25 mouse cellular contexts compared by ENCODE assay signal in the genomic region with DNA sequence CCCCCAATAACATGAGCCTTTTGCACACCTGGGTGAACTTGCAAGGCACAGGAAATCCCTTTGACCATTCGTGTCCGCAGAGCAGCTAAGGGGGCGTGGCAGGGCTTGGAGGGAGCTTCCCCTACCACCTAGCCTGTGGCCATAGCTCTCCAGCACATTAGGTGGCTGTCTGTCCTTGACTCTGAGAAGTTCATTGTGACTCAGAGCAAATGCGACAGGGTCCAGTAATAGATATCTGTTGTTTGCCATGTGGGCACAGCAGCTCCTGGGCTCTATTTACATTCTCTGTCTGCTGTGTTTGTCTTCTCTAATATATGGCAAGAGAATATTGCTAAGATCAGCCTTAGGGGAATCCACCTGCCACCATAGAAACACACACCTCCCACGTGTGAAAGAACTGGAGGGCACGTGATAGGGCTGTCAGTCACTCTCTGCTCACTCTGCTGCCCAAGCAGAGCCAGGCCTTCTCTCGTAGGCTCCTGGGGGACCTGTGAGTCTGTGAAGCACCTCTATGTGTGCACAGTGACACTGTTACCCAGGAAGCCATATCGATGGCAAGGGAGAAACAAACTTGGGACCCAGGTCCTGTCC.
DNase-seq lines count a peak whose midpoint lies in the region; ATAC-seq and TF ChIP-seq lines count a peak whose summit lies in the region.
"Had no signal": no experiment of that assay in that cellular context is flagged by ENCODE, and none has a peak within 500 bp of the region (broad histone marks: within the 10 kb centered on the region; RNA-seq: fewer than 3 reads in every experiment).

No protein-coding gene starts in this region.

- H3K4me2 ChIP-seq in lung, embryonic 14.5 days: no peak overlapping the region
- no peak overlapping the region for H3K4me2 ChIP-seq in intestine, postnatal 0 days (replicated peaks; ENCODE audit: low read depth)
- no peak overlapping the region for H3K4me2 ChIP-seq in stomach, embryonic 16.5 days (ENCODE audit: low read depth, low read length)
- H3K4me2 ChIP-seq: embryonic facial prominence, embryonic 12.5 days; heart, embryonic 11.5 days; limb, embryonic 12.5 days; liver, embryonic 12.5 days; neural tube, embryonic 15.5 days had no signal

- intact Hi-C loops in left cerebral cortex, postnatal 4 days (cut with DNase I): no loop called here

- H3K27ac ChIP-seq in kidney, adult 2 months (ENCODE audit: insufficient read depth, low read depth, low read length): no peak overlapping the region
- H3K27ac ChIP-seq in lung, embryonic 14.5 days (ENCODE audit: low read depth): peak overlapping the region; percentile 24; the same call in 1 of the 2 replicates
- no peak overlapping the region for H3K27ac ChIP-seq in intestine, postnatal 0 days (ENCODE audit: low read depth, low read length)
- peak overlapping the region; percentile 84 for H3K27ac ChIP-seq in stomach, embryonic 16.5 days (ENCODE audit: low read length)
- H3K27ac ChIP-seq: embryonic facial prominence, embryonic 12.5 days; limb, embryonic 12.5 days; liver, embryonic 12.5 days; macrophage; neural tube, embryonic 15.5 days had no signal

- TF ChIP-seq POLR2A in kidney, adult 2 months (IDR thresholded peaks at IDR 0.05; ENCODE audit: low read depth, low read length): no peak

- 38% methylated on average over 8 of the region's 8 CpGs for WGBS in kidney, adult 2 months
- WGBS in lung, embryonic 14.5 days: 44% methylated on average over 8 of the region's 8 CpGs
- 35% methylated on average over 8 of the region's 8 CpGs for WGBS in intestine, postnatal 0 days
- 44% methylated on average over 8 of the region's 8 CpGs for WGBS in stomach, embryonic 16.5 days

- DNase-seq in kidney, adult 11 months: peak; percentile 42
- no peak for DNase-seq in kidney, adult 2 months
- no peak for DNase-seq in lung, embryonic 14.5 days
- DNase-seq in lung, postnatal 25 days (ENCODE audit: low spot score): no peak
- no peak for DNase-seq in left cerebral cortex, postnatal 4 days
- DNase-seq: adrenal gland, adult 8-10 months; cerebellum, adult 11-12 months; cerebellum, postnatal 10 days; forebrain, postnatal 0 days; layer of hippocampus, postnatal 36 days; lung, adult 2 months; right cerebral cortex, adult 18-20 months; right cerebral cortex, postnatal 4 days; thymus, adult 18-20 months; thymus, postnatal 36 days had no signal

- peaks cover 4% of the 10 kb centered on the region; the same call in 1 of the 2 replicates for H3K4me1 ChIP-seq in kidney, adult 2 months (ENCODE audit: control insufficient read depth, insufficient read depth, low read length)
- peaks cover 2% of the 10 kb centered on the region; the same call in 1 of the 2 replicates for H3K4me1 ChIP-seq in lung, embryonic 14.5 days (ENCODE audit: insufficient read depth)
- H3K4me1 ChIP-seq in intestine, postnatal 0 days (replicated peaks; ENCODE audit: control insufficient read depth, insufficient read depth, low read length): 0 out of 2 replicates have a peak, but pooled peaks cover 2% of the 10 kb centered on the region
- 0 out of 2 replicates have a peak, but pooled peaks cover 5% of the 10 kb centered on the region for H3K4me1 ChIP-seq in stomach, embryonic 16.5 days (ENCODE audit: control insufficient read depth, insufficient read depth, low read length)
- H3K4me1 ChIP-seq: liver, embryonic 12.5 days had no signal

- H3K27me3 ChIP-seq in kidney, adult 2 months (replicated peaks; ENCODE audit: control insufficient read depth, insufficient read depth, low read length): no peaks in the 10 kb centered on the region
- no peaks in the 10 kb centered on the region for H3K27me3 ChIP-seq in lung, embryonic 14.5 days (ENCODE audit: insufficient read depth, low read length)
- H3K27me3 ChIP-seq in intestine, postnatal 0 days (replicated peaks; ENCODE audit: control insufficient read depth, insufficient read depth, low read length): no peaks in the 10 kb centered on the region
- no peaks in the 10 kb centered on the region for H3K27me3 ChIP-seq in stomach, embryonic 16.5 days (ENCODE audit: control insufficient read depth, insufficient read depth, low read length)
- H3K27me3 ChIP-seq: embryonic facial prominence, embryonic 12.5 days; limb, embryonic 12.5 days; liver, embryonic 12.5 days; neural tube, embryonic 15.5 days had no signal

- no peak overlapping the region for H3K9ac ChIP-seq in lung, embryonic 14.5 days
- H3K9ac ChIP-seq in intestine, postnatal 0 days (ENCODE audit: low read depth, low read length): no peak overlapping the region
- H3K9ac ChIP-seq in stomach, embryonic 16.5 days (ENCODE audit: low read length): peak overlapping the region; percentile 35; the same call in 1 of the 2 replicates
- H3K9ac ChIP-seq: embryonic facial prominence, embryonic 12.5 days; forebrain, postnatal 0 days; limb, embryonic 12.5 days; liver, embryonic 12.5 days; neural tube, embryonic 15.5 days had no signal

- H3K9me3 ChIP-seq in lung, embryonic 14.5 days (ENCODE audit: low read depth, low read length): no peaks in the 10 kb centered on the region
- H3K9me3 ChIP-seq in intestine, postnatal 0 days (ENCODE audit: control insufficient read depth): no peaks in the 10 kb centered on the region
- H3K9me3 ChIP-seq in stomach, embryonic 16.5 days (replicated peaks; ENCODE audit: control insufficient read depth, low read length): no peaks in the 10 kb centered on the region
- H3K9me3 ChIP-seq: embryonic facial prominence, embryonic 12.5 days; limb, embryonic 12.5 days; liver, embryonic 12.5 days; neural tube, embryonic 15.5 days had no signal

- ATAC-seq in lung, embryonic 14.5 days (ENCODE audit: insufficient read depth): no peak
- peak; percentile 35; the same call in 1 of the 2 replicates for ATAC-seq in intestine, postnatal 0 days
- peak; percentile 65 for ATAC-seq in stomach, embryonic 16.5 days (ENCODE audit: insufficient read depth, low FRiP score)
- no peak for ATAC-seq in CD4-positive, CD25-positive, alpha-beta regulatory T cell, adult 4 months
- ATAC-seq: activated CD4-positive, CD25-positive, alpha-beta regulatory T cell, adult 4 months; forebrain, postnatal 0 days; liver, embryonic 12.5 days had no signal

- TF ChIP-seq CTCF in kidney, adult 2 months (conservative IDR thresholded peaks at IDR 0.05; ENCODE audit: insufficient read depth, insufficient read length, low read depth, low read length): no peak
- TF ChIP-seq CTCF in lung, embryonic 14.5 days (IDR thresholded peaks at IDR 0.05; ENCODE audit: low read depth): no peak
- no peak for TF ChIP-seq CTCF in intestine, postnatal 0 days (IDR thresholded peaks at IDR 0.05; ENCODE audit: low read depth)

- H3K4me3 ChIP-seq in kidney, adult 2 months (ENCODE audit: insufficient read depth, low read depth, low read length): no peak overlapping the region
- no peak overlapping the region for H3K4me3 ChIP-seq in lung, embryonic 14.5 days (ENCODE audit: low read depth, low read length)
- H3K4me3 ChIP-seq in intestine, postnatal 0 days (ENCODE audit: low read depth, low read length): no peak overlapping the region
- H3K4me3 ChIP-seq in stomach, embryonic 16.5 days (replicated peaks; ENCODE audit: low read length): no peak overlapping the region
- H3K4me3 ChIP-seq: embryonic facial prominence, embryonic 12.5 days; limb, embryonic 12.5 days; liver, embryonic 12.5 days; neural tube, embryonic 15.5 days had no signal

- H3K36me3 ChIP-seq in kidney, adult 2 months (ENCODE audit: control insufficient read depth, insufficient read depth, low read length): no peaks in the 10 kb centered on the region
- no peaks in the 10 kb centered on the region for H3K36me3 ChIP-seq in lung, embryonic 14.5 days (ENCODE audit: insufficient read depth)
- H3K36me3 ChIP-seq in intestine, postnatal 0 days (ENCODE audit: control insufficient read depth, insufficient read depth): no peaks in the 10 kb centered on the region
- no peaks in the 10 kb centered on the region for H3K36me3 ChIP-seq in stomach, embryonic 16.5 days (ENCODE audit: control insufficient read depth, insufficient read depth, low read length)
- H3K36me3 ChIP-seq: limb, embryonic 12.5 days; liver, embryonic 12.5 days; neural tube, embryonic 15.5 days had no signal

Comparison
In these comparisons a context has a peak if more than half of its experiments do, and no peak if none do; other contexts are left out.
1. H3K27ac ChIP-seq: peak in lung, embryonic 14.5 days (single experiment) and stomach, embryonic 16.5 days (single experiment); none in kidney, adult 2 months (single experiment) and intestine, postnatal 0 days (single experiment).
2. ATAC-seq: peak in intestine, postnatal 0 days (single experiment) and stomach, embryonic 16.5 days (single experiment); none in lung, embryonic 14.5 days (single experiment) and CD4-positive, CD25-positive, alpha-beta regulatory T cell, adult 4 months (single experiment).